Comparison of ENCODE assay signal across 7 mouse cellular contexts in genomic region chr3:154226100-154226752, GRCm38 (mm10).
DNase-seq lines count a peak whose midpoint lies in the region; ATAC-seq lines count a peak whose summit lies in the region.

No protein-coding gene starts in this region.

- H3K4me3 ChIP-seq in forebrain, embryonic 16.5 days (replicated peaks; ENCODE audit: low read length) = no peak overlapping the region
- H3K4me3 ChIP-seq in hindbrain, embryonic 13.5 days = no peak overlapping the region

- H3K27ac ChIP-seq in forebrain, embryonic 16.5 days (ENCODE audit: low read length) = no peak overlapping the region
- no peak overlapping the region for H3K27ac ChIP-seq in hindbrain, embryonic 13.5 days

- peak; percentile 71; the same call in 1 of the 2 replicates for ATAC-seq in cerebellum, adult (ENCODE audit: insufficient number of reproducible peaks, low FRiP score, low TSS enrichment)
- peak; percentile 57 for ATAC-seq in forebrain, embryonic 16.5 days
- peak; percentile 51; the same call in 1 of the 2 replicates for ATAC-seq in hindbrain, embryonic 13.5 days (ENCODE audit: low FRiP score)

- no peak overlapping the region for H3K4me2 ChIP-seq in forebrain, embryonic 16.5 days (ENCODE audit: low read length)
- H3K4me2 ChIP-seq in hindbrain, embryonic 13.5 days = no peak overlapping the region

- no peaks in the 10 kb centered on the region for H3K36me3 ChIP-seq in forebrain, embryonic 16.5 days (ENCODE audit: control insufficient read depth, insufficient read depth)
- no peaks in the 10 kb centered on the region for H3K36me3 ChIP-seq in hindbrain, embryonic 13.5 days

- H3K27me3 ChIP-seq in forebrain, embryonic 16.5 days (replicated peaks; ENCODE audit: control insufficient read depth, insufficient read depth, low read length) = no peaks in the 10 kb centered on the region
- H3K27me3 ChIP-seq in hindbrain, embryonic 13.5 days = no peaks in the 10 kb centered on the region

- H3K9ac ChIP-seq in forebrain, embryonic 16.5 days (replicated peaks; ENCODE audit: low read depth, low read length) = no peak overlapping the region
- H3K9ac ChIP-seq in hindbrain, embryonic 13.5 days = no peak overlapping the region

- peaks cover 16% of the 10 kb centered on the region for H3K4me1 ChIP-seq in forebrain, embryonic 16.5 days (replicated peaks; ENCODE audit: control insufficient read depth, insufficient read depth, low read length)
- peaks cover 13% of the 10 kb centered on the region for H3K4me1 ChIP-seq in hindbrain, embryonic 13.5 days (replicated peaks)

- H3K9me3 ChIP-seq in forebrain, embryonic 16.5 days (ENCODE audit: control insufficient read depth, low read length) = no peaks in the 10 kb centered on the region
- H3K9me3 ChIP-seq in hindbrain, embryonic 13.5 days = no peaks in the 10 kb centered on the region

- 51% methylated on average over 10 of the region's 10 CpGs for WGBS in forebrain, embryonic 16.5 days
- 53% methylated on average over 10 of the region's 10 CpGs for WGBS in hindbrain, embryonic 13.5 days

- DNase-seq in R1 (ENCODE audit: low read depth, low spot score) = peak; percentile 73
- DNase-seq in layer of hippocampus, postnatal 10 days (ENCODE audit: low spot score in 2 of 2) = peak; percentile 85 to 89
- DNase-seq in lung, postnatal 10 days = peak; percentile 72
- peak; percentile 54 for DNase-seq in right cerebral cortex, postnatal 14 days
